28 mouse cellular contexts compared by ENCODE assay signal in the genomic region with DNA sequence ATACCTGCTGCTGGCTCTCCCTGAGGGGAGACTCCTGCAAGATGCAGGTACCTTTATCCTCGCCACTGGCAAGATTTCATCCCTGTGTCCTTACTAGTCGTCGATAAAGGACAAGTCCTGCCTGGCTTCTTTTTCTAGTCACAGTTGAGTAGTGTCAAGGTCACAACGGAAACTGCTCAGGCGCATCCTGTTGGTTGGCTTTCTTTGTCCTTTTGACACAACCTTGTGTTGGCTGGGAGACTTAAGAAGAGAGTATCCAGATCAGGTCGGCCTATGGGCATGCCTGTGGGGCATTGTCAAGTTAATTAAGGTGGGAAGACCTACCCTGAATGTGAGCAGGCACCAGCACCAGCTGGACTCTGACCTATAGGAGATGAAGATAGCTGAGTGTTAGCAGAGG. TPM values are rescaled to one million over a fixed set of nuclear protein-coding genes. Genes with fewer than 3 reads are reported as not detected.
DNase-seq lines count a peak whose midpoint lies in the region; ATAC-seq lines count a peak whose summit lies in the region.
"Had no signal": no experiment of that assay in that cellular context is flagged by ENCODE, and none has a peak within 500 bp of the region (broad histone marks: within the 10 kb centered on the region; RNA-seq: fewer than 3 reads in every experiment).

No protein-coding gene starts in this region.

- H3K36me3 ChIP-seq in hindbrain, embryonic 10.5 days, result no peaks in the 10 kb centered on the region
- no peaks in the 10 kb centered on the region for H3K36me3 ChIP-seq in hindbrain, embryonic 14.5 days (replicated peaks; ENCODE audit: control insufficient read depth, insufficient read depth)
- no peaks in the 10 kb centered on the region for H3K36me3 ChIP-seq in midbrain, embryonic 13.5 days
- no peaks in the 10 kb centered on the region for H3K36me3 ChIP-seq in midbrain, embryonic 16.5 days (ENCODE audit: control insufficient read depth, insufficient read depth, low read length)
- H3K36me3 ChIP-seq in limb, embryonic 10.5 days, result no peaks in the 10 kb centered on the region
- H3K36me3 ChIP-seq: embryonic facial prominence, embryonic 15.5 days; heart, embryonic 15.5 days; hindbrain, embryonic 12.5 days; limb, embryonic 15.5 days; liver, embryonic 13.5 days; neural tube, embryonic 13.5 days had no signal

- H3K27ac ChIP-seq in hindbrain, embryonic 10.5 days, result 0 out of 2 replicates have a peak overlapping the region, but pooled peaks have one; percentile 50
- H3K27ac ChIP-seq in hindbrain, embryonic 14.5 days, result no peak overlapping the region
- no peak overlapping the region for H3K27ac ChIP-seq in midbrain, embryonic 13.5 days
- H3K27ac ChIP-seq in midbrain, embryonic 16.5 days (ENCODE audit: low read length), result no peak overlapping the region
- peak overlapping the region; percentile 53; the same call in 1 of the 2 replicates for H3K27ac ChIP-seq in limb, embryonic 10.5 days
- H3K27ac ChIP-seq: embryonic facial prominence, embryonic 15.5 days; heart, embryonic 15.5 days; hindbrain, embryonic 12.5 days; limb, embryonic 15.5 days; liver, embryonic 13.5 days; neural tube, embryonic 13.5 days had no signal

- WGBS in hindbrain, embryonic 10.5 days, result 48% methylated on average over 6 of the region's 6 CpGs
- WGBS in hindbrain, embryonic 14.5 days, result 58% methylated on average over 6 of the region's 6 CpGs
- WGBS in midbrain, embryonic 13.5 days, result 38% methylated on average over 6 of the region's 6 CpGs
- 39% methylated on average over 6 of the region's 6 CpGs for WGBS in midbrain, embryonic 16.5 days
- WGBS in limb, embryonic 10.5 days, result 56% methylated on average over 6 of the region's 6 CpGs

- no peak for ATAC-seq in hindbrain, embryonic 14.5 days (ENCODE audit: low FRiP score)
- peak; percentile 22; the same call in 1 of the 2 replicates for ATAC-seq in midbrain, embryonic 13.5 days
- ATAC-seq in midbrain, embryonic 16.5 days, result no peak
- ATAC-seq: forebrain, embryonic 14.5 days; intestine, embryonic 16.5 days had no signal

- peak; percentile 4 for DNase-seq in embryo, embryonic 10 days (ENCODE audit: low spot score)
- DNase-seq in embryo, embryonic 10.5 days (ENCODE audit: low spot score), result no peak
- no peak for DNase-seq in hindbrain, embryonic 10.5 days (ENCODE audit: low spot score)
- no peak for DNase-seq in hindbrain, embryonic 14.5 days (ENCODE audit: low spot score)
- no peak for DNase-seq in limb, embryonic 10.5 days (ENCODE audit: low spot score)
- DNase-seq in c-Kit-positive CD71-positive TER-119-positive erythroid progenitor cells, embryonic 14.5 days (ENCODE audit: low spot score), result no peak
- DNase-seq: adrenal gland, adult 8-10 months; cerebellum, adult 11 months; cerebellum, adult 9-10 months; cerebellum, postnatal 36 days; gastrocnemius, postnatal 36 days; heart, adult 18-20 months; layer of hippocampus, postnatal 36 days; liver, embryonic 13.5 days; lung, adult 2 months; lung, postnatal 14 days; right cerebral cortex, postnatal 14 days; thymus, postnatal 4 days had no signal

- peaks cover 33% of the 10 kb centered on the region for H3K4me1 ChIP-seq in hindbrain, embryonic 10.5 days (replicated peaks)
- H3K4me1 ChIP-seq in hindbrain, embryonic 14.5 days (replicated peaks; ENCODE audit: control insufficient read depth, insufficient read depth, low read length), result peaks cover 4% of the 10 kb centered on the region; the same call in 1 of the 2 replicates
- H3K4me1 ChIP-seq in midbrain, embryonic 13.5 days (replicated peaks), result peaks cover 34% of the 10 kb centered on the region
- H3K4me1 ChIP-seq in midbrain, embryonic 16.5 days (ENCODE audit: control insufficient read depth, insufficient read depth, low read length), result peaks cover 6% of the 10 kb centered on the region; the same call in 1 of the 2 replicates
- peaks cover 23% of the 10 kb centered on the region for H3K4me1 ChIP-seq in limb, embryonic 10.5 days
- H3K4me1 ChIP-seq: embryonic facial prominence, embryonic 15.5 days had no signal

- H3K4me2 ChIP-seq in hindbrain, embryonic 14.5 days (replicated peaks), result no peak overlapping the region
- no peak overlapping the region for H3K4me2 ChIP-seq in midbrain, embryonic 13.5 days (replicated peaks)
- H3K4me2 ChIP-seq in midbrain, embryonic 16.5 days (ENCODE audit: low read length), result no peak overlapping the region
- H3K4me2 ChIP-seq: embryonic facial prominence, embryonic 15.5 days; heart, embryonic 15.5 days; hindbrain, embryonic 12.5 days; limb, embryonic 15.5 days; liver, embryonic 13.5 days; neural tube, embryonic 13.5 days had no signal

- H3K9ac ChIP-seq in hindbrain, embryonic 14.5 days, result no peak overlapping the region
- no peak overlapping the region for H3K9ac ChIP-seq in midbrain, embryonic 13.5 days (replicated peaks)
- H3K9ac ChIP-seq in midbrain, embryonic 16.5 days (ENCODE audit: low read depth, low read length), result no peak overlapping the region
- H3K9ac ChIP-seq: embryonic facial prominence, embryonic 15.5 days; heart, embryonic 15.5 days; hindbrain, embryonic 12.5 days; limb, embryonic 15.5 days; liver, embryonic 13.5 days; neural tube, embryonic 13.5 days had no signal

- no peaks in the 10 kb centered on the region for H3K27me3 ChIP-seq in hindbrain, embryonic 10.5 days (ENCODE audit: insufficient read depth, poor library complexity, severe bottlenecking)
- no peaks in the 10 kb centered on the region for H3K27me3 ChIP-seq in hindbrain, embryonic 14.5 days (ENCODE audit: control insufficient read depth, insufficient read depth, low read length)
- no peaks in the 10 kb centered on the region for H3K27me3 ChIP-seq in midbrain, embryonic 13.5 days
- no peaks in the 10 kb centered on the region for H3K27me3 ChIP-seq in midbrain, embryonic 16.5 days (ENCODE audit: control insufficient read depth, insufficient read depth, low read depth, low read length)
- H3K27me3 ChIP-seq in limb, embryonic 10.5 days (ENCODE audit: low read depth, poor library complexity, severe bottlenecking), result no peaks in the 10 kb centered on the region
- H3K27me3 ChIP-seq: CH12.LX; embryonic facial prominence, embryonic 15.5 days; heart, embryonic 15.5 days; hindbrain, embryonic 12.5 days; limb, embryonic 15.5 days; liver, embryonic 13.5 days; neural tube, embryonic 13.5 days had no signal

- no peaks in the 10 kb centered on the region for H3K9me3 ChIP-seq in hindbrain, embryonic 10.5 days
- H3K9me3 ChIP-seq in hindbrain, embryonic 14.5 days (ENCODE audit: control insufficient read depth, low read length), result no peaks in the 10 kb centered on the region
- no peaks in the 10 kb centered on the region for H3K9me3 ChIP-seq in midbrain, embryonic 13.5 days
- no peaks in the 10 kb centered on the region for H3K9me3 ChIP-seq in midbrain, embryonic 16.5 days (replicated peaks; ENCODE audit: control insufficient read depth, low read length, poor library complexity, severe bottlenecking)
- no peaks in the 10 kb centered on the region for H3K9me3 ChIP-seq in limb, embryonic 10.5 days (replicated peaks)
- H3K9me3 ChIP-seq: embryonic facial prominence, embryonic 15.5 days; heart, embryonic 15.5 days; hindbrain, embryonic 12.5 days; limb, embryonic 15.5 days; liver, embryonic 13.5 days; neural tube, embryonic 13.5 days had no signal

- no peak overlapping the region for H3K4me3 ChIP-seq in hindbrain, embryonic 10.5 days
- H3K4me3 ChIP-seq in hindbrain, embryonic 14.5 days (replicated peaks; ENCODE audit: low read length), result no peak overlapping the region
- no peak overlapping the region for H3K4me3 ChIP-seq in midbrain, embryonic 13.5 days (replicated peaks)
- H3K4me3 ChIP-seq in midbrain, embryonic 16.5 days (ENCODE audit: low read depth, low read length), result no peak overlapping the region
- no peak overlapping the region for H3K4me3 ChIP-seq in limb, embryonic 10.5 days
- H3K4me3 ChIP-seq: embryonic facial prominence, embryonic 15.5 days; heart, embryonic 15.5 days; hindbrain, embryonic 12.5 days; limb, embryonic 15.5 days; liver, embryonic 13.5 days; neural tube, embryonic 13.5 days had no signal

RNA-seq across cellular contexts. Expression of gene Qk, which starts 36.6 kb away (rescaled TPM):
- 34.6 and 41.4 TPM in 2 replicates for polyA plus RNA-seq in hindbrain, embryonic 10.5 days (2016; fragmentation: Nextera tagmentation; extraction: Ambion mirVana)
- 59.4 and 63.8 TPM in 2 replicates for polyA plus RNA-seq in hindbrain, embryonic 14.5 days (2014; fragmentation: Nextera tagmentation; extraction: Ambion mirVana)
- 42.5 and 47.9 TPM in 2 replicates for polyA plus RNA-seq in midbrain, embryonic 13.5 days (2015; fragmentation: Nextera tagmentation; extraction: Ambion mirVana)
- polyA plus RNA-seq in midbrain, embryonic 16.5 days (2015; fragmentation: Nextera tagmentation; extraction: Ambion mirVana), result 36.7 and 41.2 TPM in 2 replicates
- polyA plus RNA-seq in limb, embryonic 10.5 days (2016; fragmentation: Nextera tagmentation; extraction: Ambion mirVana), result 23.9 and 24.2 TPM in 2 replicates

Comparison
In these comparisons a context has a peak if more than half of its experiments do, and no peak if none do; other contexts are left out.
1. H3K27ac ChIP-seq: peak in hindbrain, embryonic 10.5 days (single experiment) and limb, embryonic 10.5 days (single experiment); none in hindbrain, embryonic 14.5 days (single experiment), midbrain, embryonic 13.5 days (single experiment) and midbrain, embryonic 16.5 days (single experiment).